Mouse (Mus musculus): ENCODE results near the gene Amigo3. TPM values are rescaled to one million over a fixed set of nuclear protein-coding genes. Genes with fewer than 3 reads are reported as not detected.

Gene Amigo3
- polyA plus RNA-seq, 1 experiment = 3.4 TPM

DNA sequence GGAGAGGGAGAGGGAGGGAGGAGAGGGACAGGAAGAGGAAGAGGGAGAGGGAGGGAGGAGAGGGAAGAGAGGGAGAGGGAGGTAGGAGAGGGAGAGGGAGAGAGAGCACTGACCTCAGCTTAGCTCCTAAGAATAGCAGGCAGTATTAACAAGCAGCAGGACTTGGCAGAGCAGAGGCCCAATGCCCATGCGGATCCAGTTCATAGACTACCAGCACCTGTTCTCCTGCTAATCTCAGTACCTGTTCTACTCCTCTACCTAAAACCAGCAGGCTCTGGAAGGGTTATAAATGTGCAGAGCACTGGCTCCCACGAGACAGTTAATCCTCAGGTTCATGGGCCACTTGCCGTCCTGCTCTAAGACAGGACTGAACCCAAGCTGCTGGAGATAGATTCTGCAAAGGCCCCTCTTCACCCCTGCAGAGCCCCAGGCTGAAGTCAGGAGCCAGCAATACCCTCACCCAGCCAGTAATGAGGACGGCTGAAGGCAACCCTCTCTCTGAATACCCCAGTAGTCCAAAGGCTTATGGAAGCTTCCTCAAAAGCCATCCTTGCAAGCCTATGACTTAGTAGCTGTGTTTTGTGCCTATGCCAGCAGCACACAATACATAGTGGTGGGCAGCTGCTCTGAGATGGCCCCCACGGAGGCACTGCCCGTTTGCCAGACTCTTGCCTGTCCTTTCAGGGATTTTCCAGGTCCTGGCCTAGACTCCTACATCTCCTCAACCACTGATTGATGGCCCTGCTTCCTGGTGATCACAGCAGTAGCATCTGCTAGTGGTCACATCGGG, 20.4 kb downstream of the Amigo3 start:
- Histone ChIP-seq H3K4me1 (ENCODE audit: control insufficient read depth, insufficient read depth, low read length) (no peaks in the 10 kb centered on the region; the same call in 1 of the 2 replicates), H3K27ac (ENCODE audit: insufficient read depth, low read length) (no peak overlapping the region), H3K4me3 (ENCODE audit: insufficient read depth, low read length) (no peak overlapping the region)
- TF ChIP-seq POLR2A (IDR thresholded peaks at IDR 0.05; ENCODE audit: low read depth, low read length) (no peak), CTCF (IDR thresholded peaks at IDR 0.05; ENCODE audit: borderline replicate concordance, insufficient read depth, low read length) (no peak)

DNA sequence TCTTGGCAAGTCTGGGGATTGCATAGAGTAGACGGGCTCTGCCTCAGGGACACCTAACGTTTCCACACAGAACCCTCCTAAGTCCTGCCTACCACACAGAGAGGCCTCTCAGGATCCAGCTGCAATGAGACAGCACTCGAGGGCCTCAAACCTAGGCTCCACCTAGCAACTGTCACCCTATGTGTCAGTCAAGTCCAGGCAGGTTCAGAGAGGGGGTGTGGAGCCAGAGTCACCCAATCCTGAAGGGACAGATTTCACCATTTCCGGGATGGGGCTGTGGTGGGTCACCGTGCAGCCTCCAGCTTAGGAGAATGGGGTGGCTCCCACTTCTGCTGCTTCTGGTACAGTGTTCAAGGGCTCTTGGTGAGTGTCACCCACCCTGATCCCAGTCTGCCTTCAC, 27.2 kb downstream of the Amigo3 start, which contains the start of gene Mst1:
Gene Mst1, plus strand, starts transcription at position 269 of the 400 bp plus-strand sequence.
- H3K4me3 ChIP-seq (ENCODE audit: insufficient read depth, low read length) = peak within 1 kb of the TSS; percentile 82; the same call in 1 of the 2 replicates
- TF ChIP-seq CTCF (IDR thresholded peaks at IDR 0.05; ENCODE audit: borderline replicate concordance, insufficient read depth, low read length) (no peak), POLR2A (IDR thresholded peaks at IDR 0.05; ENCODE audit: low read depth, low read length) (no peak)
- H3K27ac ChIP-seq (ENCODE audit: insufficient read depth, low read length) = no peak within 1 kb of the TSS
- no peaks in the 10 kb centered on the region; the same call in 1 of the 2 replicates for H3K4me1 ChIP-seq (ENCODE audit: control insufficient read depth, insufficient read depth, low read length)

DNA sequence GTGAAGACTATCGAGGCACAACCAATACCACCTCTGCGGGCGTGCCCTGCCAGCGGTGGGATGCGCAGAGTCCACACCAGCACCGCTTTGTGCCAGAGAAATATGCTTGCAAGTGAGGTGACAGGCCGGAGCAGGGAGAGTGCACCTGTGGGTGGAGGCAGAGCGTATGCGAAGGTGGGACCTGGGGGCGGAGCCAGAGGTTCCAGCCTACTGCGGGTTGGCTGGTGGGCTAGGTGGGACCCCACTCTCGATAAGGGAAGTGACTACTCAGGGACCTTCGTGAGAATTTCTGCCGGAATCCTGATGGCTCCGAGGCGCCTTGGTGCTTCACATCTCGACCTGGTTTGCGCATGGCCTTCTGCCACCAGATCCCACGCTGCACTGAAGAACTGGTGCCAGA, 29.6 kb downstream of the Amigo3 start:
- Histone ChIP-seq H3K27ac (ENCODE audit: insufficient read depth, low read length) (no peak overlapping the region), H3K4me1 (ENCODE audit: control insufficient read depth, insufficient read depth, low read length) (no peaks in the 10 kb centered on the region; the same call in 1 of the 2 replicates), H3K4me3 (ENCODE audit: insufficient read depth, low read length) (no peak overlapping the region)
- TF ChIP-seq CTCF (IDR thresholded peaks at IDR 0.05; ENCODE audit: borderline replicate concordance, insufficient read depth, low read length) (no peak), POLR2A (IDR thresholded peaks at IDR 0.05; ENCODE audit: low read depth, low read length) (no peak)

DNA sequence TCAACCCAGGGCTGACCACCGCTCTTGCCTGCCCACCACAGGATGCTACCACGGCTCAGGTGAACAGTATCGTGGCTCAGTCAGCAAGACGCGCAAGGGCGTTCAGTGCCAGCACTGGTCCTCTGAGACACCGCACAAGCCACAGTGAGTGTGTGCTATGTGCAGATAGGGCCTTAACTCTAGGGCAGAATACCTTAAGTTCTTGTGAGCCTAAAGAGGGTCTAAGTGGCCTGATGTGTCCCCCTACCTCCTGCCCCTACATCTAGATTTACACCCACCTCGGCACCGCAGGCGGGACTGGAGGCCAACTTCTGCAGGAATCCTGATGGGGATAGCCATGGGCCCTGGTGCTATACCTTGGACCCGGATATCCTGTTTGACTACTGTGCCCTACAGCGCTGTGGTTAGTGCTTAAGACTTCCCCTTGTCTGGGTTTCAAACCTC, 30.1 kb downstream of the Amigo3 start, which contains the start of gene Rnf123:
Gene Rnf123, minus strand, starts transcription at position 359 of the 444 bp plus-strand sequence.
- H3K4me3 ChIP-seq (ENCODE audit: insufficient read depth, low read length) = no peak within 1 kb of the TSS
- TF ChIP-seq POLR2A (IDR thresholded peaks at IDR 0.05; ENCODE audit: low read depth, low read length) (no peak; the same call in 1 of the 2 replicates), CTCF (IDR thresholded peaks at IDR 0.05; ENCODE audit: borderline replicate concordance, insufficient read depth, low read length) (no peak)
- no peaks in the 10 kb centered on the region for H3K4me1 ChIP-seq (ENCODE audit: control insufficient read depth, insufficient read depth, low read length)
- H3K27ac ChIP-seq (ENCODE audit: insufficient read depth, low read length) = no peak within 1 kb of the TSS

DNA sequence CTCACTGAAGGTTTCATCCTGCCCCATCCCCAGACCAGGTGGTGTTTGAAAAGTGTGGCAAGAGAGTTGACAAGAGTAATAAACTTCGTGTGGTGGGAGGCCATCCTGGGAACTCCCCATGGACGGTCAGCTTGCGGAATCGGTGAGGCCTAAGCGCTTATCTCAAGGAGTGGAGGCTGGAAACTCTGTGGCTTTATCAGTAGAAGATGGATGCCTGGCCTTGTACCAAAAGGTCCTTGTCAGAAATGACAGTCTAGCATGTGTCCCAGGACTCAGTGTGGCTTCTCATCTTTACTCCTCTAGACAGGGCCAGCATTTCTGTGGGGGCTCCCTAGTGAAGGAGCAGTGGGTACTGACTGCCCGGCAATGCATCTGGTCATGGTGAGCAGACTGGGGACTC, 30.6 kb downstream of the Amigo3 start:
- Histone ChIP-seq H3K4me1 (ENCODE audit: control insufficient read depth, insufficient read depth, low read length) (no peaks in the 10 kb centered on the region), H3K4me3 (ENCODE audit: insufficient read depth, low read length) (no peak overlapping the region), H3K27ac (ENCODE audit: insufficient read depth, low read length) (no peak overlapping the region)
- TF ChIP-seq CTCF (IDR thresholded peaks at IDR 0.05; ENCODE audit: borderline replicate concordance, insufficient read depth, low read length) (no peak), POLR2A (IDR thresholded peaks at IDR 0.05; ENCODE audit: low read depth, low read length) (no peak)

DNA sequence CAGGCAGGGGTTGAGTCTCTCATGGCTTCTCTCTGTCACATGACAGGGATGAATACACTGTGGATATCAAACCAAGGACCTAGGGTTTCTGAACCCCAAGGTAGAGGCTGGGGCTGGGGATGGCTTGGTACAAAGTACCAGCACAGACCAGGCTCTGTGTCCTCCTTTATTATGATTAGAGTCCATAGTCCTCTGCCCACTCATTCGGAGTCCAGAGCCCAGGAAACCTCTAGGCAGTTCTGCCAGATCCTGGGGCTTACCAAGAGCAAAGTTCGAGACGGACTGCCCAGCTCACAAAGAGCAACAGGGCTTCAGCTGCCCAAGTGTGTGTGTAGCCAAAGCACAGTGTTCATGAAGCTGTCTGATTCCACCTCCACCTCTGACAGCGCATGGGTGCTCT, 32.3 kb downstream of the Amigo3 start:
- H3K27ac ChIP-seq (ENCODE audit: insufficient read depth, low read length) = no peak overlapping the region
- H3K4me1 ChIP-seq (ENCODE audit: control insufficient read depth, insufficient read depth, low read length) = no peaks in the 10 kb centered on the region
- TF ChIP-seq CTCF (IDR thresholded peaks at IDR 0.05; ENCODE audit: borderline replicate concordance, insufficient read depth, low read length) (no peak), POLR2A (IDR thresholded peaks at IDR 0.05; ENCODE audit: low read depth, low read length) (no peak)

DNA sequence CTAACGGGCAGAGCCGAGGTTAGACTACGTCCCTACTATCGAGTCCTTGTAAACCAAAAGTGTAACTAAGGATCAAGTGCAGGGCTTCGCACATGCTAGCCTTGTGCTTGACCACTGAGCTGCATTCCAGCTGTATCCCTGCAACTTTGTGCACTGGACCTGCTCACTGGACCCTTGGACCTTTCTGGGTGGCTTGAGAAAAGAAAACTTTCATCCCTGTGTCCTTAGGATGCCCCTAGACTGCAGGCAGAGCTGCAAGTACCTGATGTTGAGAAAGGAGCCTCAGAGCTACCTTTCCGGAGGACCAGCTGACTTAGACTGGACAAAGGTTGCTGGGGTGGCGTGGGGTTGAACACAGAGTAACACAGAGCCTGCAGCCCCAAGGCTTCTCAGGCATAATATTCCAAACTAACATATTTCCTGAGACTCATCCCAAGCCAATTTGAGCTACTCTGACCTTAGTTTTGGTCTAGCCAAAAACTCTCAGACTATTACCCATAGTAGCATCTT, 37.7 kb downstream of the Amigo3 start:
- H3K4me3 ChIP-seq (ENCODE audit: insufficient read depth, low read length) = no peak overlapping the region
- TF ChIP-seq CTCF (IDR thresholded peaks at IDR 0.05; ENCODE audit: borderline replicate concordance, insufficient read depth, low read length) (no peak), POLR2A (IDR thresholded peaks at IDR 0.05; ENCODE audit: low read depth, low read length) (no peak)
- H3K4me1 ChIP-seq (ENCODE audit: control insufficient read depth, insufficient read depth, low read length) = no peaks in the 10 kb centered on the region
- H3K27ac ChIP-seq (ENCODE audit: insufficient read depth, low read length) = no peak overlapping the region

More for the DNA sequence above, 32.3 kb downstream of the Amigo3 start:
- no peak overlapping the region for H3K4me3 ChIP-seq (ENCODE audit: insufficient read depth, low read length)

DNA sequence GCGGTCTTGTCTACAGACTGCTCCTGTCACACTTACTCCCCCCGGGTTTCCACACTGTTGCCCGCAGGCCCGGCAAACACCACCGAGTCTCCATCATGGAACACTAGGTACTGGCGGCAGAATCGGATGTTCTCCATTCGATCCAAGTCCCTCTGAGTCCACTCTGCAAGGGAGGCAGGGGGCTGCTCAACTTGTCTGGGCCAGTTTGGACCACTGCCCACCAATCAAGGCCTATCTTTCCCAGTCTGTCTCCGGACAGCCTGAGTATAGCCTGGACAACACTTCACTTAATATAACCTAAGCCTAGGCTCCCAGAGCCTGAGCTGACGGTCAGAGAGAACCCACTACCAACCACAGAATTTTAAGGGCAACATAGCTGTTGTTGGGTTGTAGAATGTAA, 40.6 kb downstream of the Amigo3 start:
- TF ChIP-seq CTCF (IDR thresholded peaks at IDR 0.05; ENCODE audit: borderline replicate concordance, insufficient read depth, low read length) (no peak), POLR2A (IDR thresholded peaks at IDR 0.05; ENCODE audit: low read depth, low read length) (no peak)
- Histone ChIP-seq H3K27ac (ENCODE audit: insufficient read depth, low read length) (no peak overlapping the region), H3K4me3 (ENCODE audit: insufficient read depth, low read length) (peak overlapping the region; percentile 81), H3K4me1 (ENCODE audit: control insufficient read depth, insufficient read depth, low read length) (no peaks in the 10 kb centered on the region)

DNA sequence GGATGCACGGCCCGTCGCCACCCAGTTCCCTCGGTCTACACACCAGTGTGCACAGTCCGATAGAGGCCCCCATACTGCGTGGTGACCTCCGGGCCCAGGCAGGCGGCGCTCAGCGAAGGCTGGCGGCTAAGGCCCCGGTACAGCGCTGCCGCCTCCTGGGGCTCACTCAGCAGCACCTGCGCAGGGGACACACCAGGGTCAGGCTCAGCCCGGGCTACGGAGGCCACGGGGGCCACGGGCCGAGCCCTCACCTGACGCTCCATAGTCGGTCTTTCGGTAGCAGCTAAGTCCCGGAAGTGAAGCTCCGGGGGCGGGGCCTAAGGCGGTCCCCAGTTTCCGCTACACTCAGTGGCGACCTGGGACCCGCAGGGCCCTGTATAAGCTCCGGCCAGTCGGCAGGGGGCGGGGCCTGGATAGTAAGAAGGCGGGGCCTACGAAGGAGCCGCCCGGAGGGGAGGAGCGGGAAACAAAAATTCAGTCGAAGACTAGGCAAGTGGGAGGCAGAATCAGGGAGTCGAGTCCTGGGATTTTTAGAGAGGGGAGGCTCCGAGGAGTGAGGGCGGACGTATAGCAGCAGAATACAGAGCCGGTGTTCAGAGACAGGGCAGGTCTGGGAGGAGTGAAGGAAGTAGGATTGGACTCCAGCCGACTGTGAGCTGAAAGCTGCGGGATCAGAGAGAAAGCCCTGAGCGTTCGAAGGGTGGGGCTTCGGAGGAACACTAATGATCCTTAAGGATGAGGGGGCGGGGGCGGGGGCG, 41.4 kb downstream of the Amigo3 start, which contains the start of gene Apeh:
Gene Apeh, minus strand, starts transcription at position 423 of the 758 bp plus-strand sequence.
- Histone ChIP-seq H3K4me3 (ENCODE audit: insufficient read depth, low read length) (peak within 1 kb of the TSS; percentile 81), H3K4me1 (ENCODE audit: control insufficient read depth, insufficient read depth, low read length) (no peaks in the 10 kb centered on the region), H3K27ac (ENCODE audit: insufficient read depth, low read length) (peak within 1 kb of the TSS; percentile 51; the same call in 1 of the 2 replicates)
- TF ChIP-seq CTCF (IDR thresholded peaks at IDR 0.05; ENCODE audit: borderline replicate concordance, insufficient read depth, low read length) (no peak), POLR2A (IDR thresholded peaks at IDR 0.05; ENCODE audit: low read depth, low read length) (peak; percentile 60)

Data from embryonic fibroblast, embryonic 13.5 days (primary cell).